Mouse (Mus musculus) lung, postnatal 4 days (tissue): ENCODE measurements around the gene Necab2.

ENCODE experiments used
- DNase-seq, 2 experiments: peaks; one replicate each; pipeline ENCODE4 v3.0.0; 2021

The Necab2 gene

GRCm38 (mm10) chr8:119446211-119446989 is at the start of gene Necab2:
Necab2 (plus strand) TSS chr8:119446719.
- peak; percentile 79 to 87 for DNase-seq

- DNase-seq: no peak
Measured at GRCm38 (mm10) chr8:119398558-119398957, 48.0 kb upstream of the Necab2 start.

- DNase-seq: no peak
Measured at GRCm38 (mm10) chr8:119399255-119399654, 47.3 kb upstream of the Necab2 start.

- no peak for DNase-seq
Measured at GRCm38 (mm10) chr8:119400122-119400671, 46.3 kb upstream of the Necab2 start.

- no peak for DNase-seq
Measured at GRCm38 (mm10) chr8:119400904-119401303, 45.6 kb upstream of the Necab2 start.

GRCm38 (mm10) chr8:119403912-119404311 is 42.6 kb upstream of the Necab2 start:
- DNase-seq: no peak

- DNase-seq: no peak
Measured at GRCm38 (mm10) chr8:119404648-119405047, 41.9 kb upstream of the Necab2 start.

- DNase-seq: peak in 1 of 2 experiments; percentile 5
Measured at GRCm38 (mm10) chr8:119408311-119408710, 38.2 kb upstream of the Necab2 start.

- DNase-seq: no peak
Measured at GRCm38 (mm10) chr8:119412037-119412734, 34.3 kb upstream of the Necab2 start.

- DNase-seq: peak; percentile 67 to 81
Measured at GRCm38 (mm10) chr8:119412735-119413498, 33.6 kb upstream of the Necab2 start.

GRCm38 (mm10) chr8:119413605-119414004 is 32.9 kb upstream of the Necab2 start:
- DNase-seq: no peak

GRCm38 (mm10) chr8:119420318-119420717 is 26.2 kb upstream of the Necab2 start:
- DNase-seq: no peak

GRCm38 (mm10) chr8:119421603-119422122 is 24.9 kb upstream of the Necab2 start:
- DNase-seq: no peak

GRCm38 (mm10) chr8:119422123-119422711 is 24.3 kb upstream of the Necab2 start:
- DNase-seq: no peak

GRCm38 (mm10) chr8:119423631-119424141 is 22.8 kb upstream of the Necab2 start:
- peak; percentile 77 to 78 for DNase-seq

- DNase-seq: no peak
Measured at GRCm38 (mm10) chr8:119424199-119424733, 22.3 kb upstream of the Necab2 start.

- peak; percentile 66 to 72 for DNase-seq
Measured at GRCm38 (mm10) chr8:119424740-119425139, 21.8 kb upstream of the Necab2 start.

GRCm38 (mm10) chr8:119425533-119425932 is 21.0 kb upstream of the Necab2 start:
- DNase-seq: peak; percentile 73 to 80

- peak in 1 of 2 experiments; percentile 65 for DNase-seq
Measured at GRCm38 (mm10) chr8:119426069-119426735, 20.3 kb upstream of the Necab2 start.

GRCm38 (mm10) chr8:119427634-119428349 is 18.7 kb upstream of the Necab2 start:
- no peak for DNase-seq

GRCm38 (mm10) chr8:119428350-119428740 is 18.2 kb upstream of the Necab2 start:
- DNase-seq: no peak
